Mouse (Mus musculus): ENCODE results near the gene Olfr1404.

- TF ChIP-seq CTCF (IDR thresholded peaks at IDR 0.05; ENCODE audit: low read depth) = no peak; the same call in 1 of the 2 replicates
- no peak for TF ChIP-seq EP300 (optimal IDR thresholded peaks at IDR 0.05)
These were observed 15.8 kb upstream of the Olfr1404 start for GRCm38 (mm10) chr1:173196359-173196758.

Data from stomach, postnatal 0 days (tissue).